Comparison of ENCODE assay signal across 19 mouse cellular contexts in genomic region chr14:20945296-20945695, GRCm38 (mm10).
"Had no signal": no experiment of that assay in that cellular context is flagged by ENCODE, and none has a peak within 500 bp of the region (broad histone marks: within the 10 kb centered on the region; RNA-seq: fewer than 3 reads in every experiment).

No protein-coding gene starts in this region.

- H3K27ac ChIP-seq: left cerebral cortex, adult 2 months; liver, embryonic 14.5 days; macrophage; midbrain, embryonic 12.5 days; midbrain, embryonic 15.5 days; neural tube, embryonic 12.5 days; neural tube, embryonic 15.5 days; stomach, embryonic 15.5 days had no signal

- H3K4me2 ChIP-seq: lung, embryonic 14.5 days; midbrain, embryonic 12.5 days; midbrain, embryonic 15.5 days; neural tube, embryonic 12.5 days; neural tube, embryonic 15.5 days; stomach, embryonic 15.5 days had no signal

- H3K4me3 ChIP-seq: left cerebral cortex, adult 2 months; midbrain, embryonic 12.5 days; midbrain, embryonic 15.5 days; neural tube, embryonic 12.5 days; neural tube, embryonic 15.5 days; stomach, embryonic 15.5 days had no signal

- H3K27me3 ChIP-seq: midbrain, embryonic 12.5 days; midbrain, embryonic 15.5 days; neural tube, embryonic 12.5 days; neural tube, embryonic 15.5 days; stomach, embryonic 15.5 days had no signal

- DNase-seq: kidney, adult 8-10 months; kidney, postnatal 25 days; layer of hippocampus, postnatal 36 days; lung, embryonic 14.5 days; right cerebral cortex, adult 18-20 months; right cerebral cortex, postnatal 14 days; spleen, adult 18-20 months; thymus, postnatal 25 days had no signal

- H3K9ac ChIP-seq: liver, embryonic 14.5 days; lung, embryonic 14.5 days; midbrain, embryonic 12.5 days; midbrain, embryonic 15.5 days; neural tube, embryonic 12.5 days; neural tube, embryonic 15.5 days; stomach, embryonic 15.5 days had no signal

- H3K36me3 ChIP-seq: midbrain, embryonic 12.5 days; midbrain, embryonic 15.5 days; neural tube, embryonic 12.5 days; neural tube, embryonic 15.5 days; stomach, embryonic 15.5 days had no signal

- H3K4me1 ChIP-seq: midbrain, embryonic 12.5 days; midbrain, embryonic 15.5 days had no signal

- ATAC-seq: inflammation-experienced regulatory T-cells, adult 6 months; intestine, postnatal 0 days; lung, postnatal 0 days; midbrain, embryonic 15.5 days had no signal

- H3K9me3 ChIP-seq: midbrain, embryonic 12.5 days; midbrain, embryonic 15.5 days; neural tube, embryonic 12.5 days; neural tube, embryonic 15.5 days; stomach, embryonic 15.5 days had no signal
